Mouse (Mus musculus) fat pad, adult 2 months (tissue): Measurements from ENCODE around the gene Irx5.

Experiments
- DNase-seq: peaks from one replicate; pipeline ENCODE4 v3.0.0-alpha.2; 2011; ENCODE audit warnings: low read depth, low spot score; ENCODE audit errors: extremely low read depth

Gene Irx5

GRCm38 (mm10) chr8:92360083-92360861 is 2.8 kb downstream of the Irx5 start:
- no peak for DNase-seq

- DNase-seq, result no peak
Measured at GRCm38 (mm10) chr8:92361546-92362351, 4.3 kb downstream of the Irx5 start.

GRCm38 (mm10) chr8:92362396-92363115 is 5.1 kb downstream of the Irx5 start:
- DNase-seq, result no peak

GRCm38 (mm10) chr8:92363217-92364147 is 6.1 kb downstream of the Irx5 start:
- DNase-seq, result no peak

GRCm38 (mm10) chr8:92364148-92364775 is 6.8 kb downstream of the Irx5 start:
- DNase-seq, result no peak

GRCm38 (mm10) chr8:92364776-92365240 is 7.4 kb downstream of the Irx5 start:
- DNase-seq, result no peak

- DNase-seq, result no peak
Measured at GRCm38 (mm10) chr8:92365241-92365943, 8.0 kb downstream of the Irx5 start.

GRCm38 (mm10) chr8:92365944-92366735 is 8.7 kb downstream of the Irx5 start:
- DNase-seq, result no peak

- no peak for DNase-seq
Measured at GRCm38 (mm10) chr8:92366736-92367267, 9.4 kb downstream of the Irx5 start.

- no peak for DNase-seq
Measured at GRCm38 (mm10) chr8:92379524-92379923, 22.1 kb downstream of the Irx5 start.

- DNase-seq, result no peak
Measured at GRCm38 (mm10) chr8:92380571-92380970, 23.1 kb downstream of the Irx5 start.

- DNase-seq, result no peak
Measured at GRCm38 (mm10) chr8:92387893-92388292, 30.5 kb downstream of the Irx5 start.

GRCm38 (mm10) chr8:92404218-92404617 is 46.8 kb downstream of the Irx5 start:
- DNase-seq, result no peak

- DNase-seq, result no peak
Measured at GRCm38 (mm10) chr8:92408092-92408491, 50.7 kb downstream of the Irx5 start.

- DNase-seq, result no peak
Measured at GRCm38 (mm10) chr8:92413583-92413982, 56.2 kb downstream of the Irx5 start.

- no peak for DNase-seq
Measured at GRCm38 (mm10) chr8:92420666-92421065, 63.2 kb downstream of the Irx5 start.
